Mouse (Mus musculus): ENCODE data around the gene Rab40c.

Rab40c gene

GRCm38 (mm10) chr17:25946891-25947290 lies 27.4 kb upstream of the Rab40c start:
- DNase-seq (ENCODE audit: inconsistent age in 2 of 2, low spot score in 1 of 2): no peak

GRCm38 (mm10) chr17:25946349-25946748 lies 26.8 kb upstream of the Rab40c start:
- DNase-seq (ENCODE audit: inconsistent age in 2 of 2, low spot score in 1 of 2): no peak

GRCm38 (mm10) chr17:25945517-25946155 lies 26.1 kb upstream of the Rab40c start:
- DNase-seq (ENCODE audit: inconsistent age in 2 of 2, low spot score in 1 of 2): peak in 1 of 2 experiments; percentile 69

- no peak for DNase-seq (ENCODE audit: inconsistent age in 2 of 2, low spot score in 1 of 2)
Measured at GRCm38 (mm10) chr17:25944366-25945163, 25.0 kb upstream of the Rab40c start, which contains the start of the genes Pigq and Nhlrc4. Gene Pigq (minus strand): TSS chr17:25944936. Gene Nhlrc4 (minus strand): TSS chr17:25944961.

GRCm38 (mm10) chr17:25943769-25944168 lies 24.2 kb upstream of the Rab40c start:
- no peak for DNase-seq (ENCODE audit: inconsistent age in 2 of 2, low spot score in 1 of 2)

GRCm38 (mm10) chr17:25943221-25943620 lies 23.7 kb upstream of the Rab40c start:
- no peak for DNase-seq (ENCODE audit: inconsistent age in 2 of 2, low spot score in 1 of 2)

- DNase-seq (ENCODE audit: inconsistent age in 2 of 2, low spot score in 1 of 2): no peak
Measured at GRCm38 (mm10) chr17:25942597-25943151, 23.1 kb upstream of the Rab40c start.

GRCm38 (mm10) chr17:25941511-25942241 lies 22.1 kb upstream of the Rab40c start:
- DNase-seq (ENCODE audit: inconsistent age in 2 of 2, low spot score in 1 of 2): peak; percentile 80 to 95

- peak in 1 of 2 experiments; percentile 52 for DNase-seq (ENCODE audit: inconsistent age in 2 of 2, low spot score in 1 of 2)
Measured at GRCm38 (mm10) chr17:25934526-25934925, 15.0 kb upstream of the Rab40c start.

GRCm38 (mm10) chr17:25925348-25925747 lies 5.8 kb upstream of the Rab40c start:
- peak in 1 of 2 experiments; percentile 65 for DNase-seq (ENCODE audit: inconsistent age in 2 of 2, low spot score in 1 of 2)

GRCm38 (mm10) chr17:25922120-25922519 lies 2.6 kb upstream of the Rab40c start:
- no peak for DNase-seq (ENCODE audit: inconsistent age in 2 of 2, low spot score in 1 of 2)

- peak; percentile 100 for DNase-seq (ENCODE audit: inconsistent age in 2 of 2, low spot score in 1 of 2)
Measured at GRCm38 (mm10) chr17:25919786-25920642, 487 bp upstream of the Rab40c start.

GRCm38 (mm10) chr17:25918037-25918750 lies 1.3 kb downstream of the Rab40c start:
- DNase-seq (ENCODE audit: inconsistent age in 2 of 2, low spot score in 1 of 2): peak; percentile 25 to 62

GRCm38 (mm10) chr17:25916931-25917647 lies 2.4 kb downstream of the Rab40c start:
- DNase-seq (ENCODE audit: inconsistent age in 2 of 2, low spot score in 1 of 2): peak; percentile 77 to 93

- DNase-seq (ENCODE audit: inconsistent age in 2 of 2, low spot score in 1 of 2): peak; percentile 18 to 78
Measured at GRCm38 (mm10) chr17:25914295-25914694, 5.2 kb downstream of the Rab40c start.

- peak; percentile 23 to 76 for DNase-seq (ENCODE audit: inconsistent age in 2 of 2, low spot score in 1 of 2)
Measured at GRCm38 (mm10) chr17:25913877-25914275, 5.7 kb downstream of the Rab40c start.

GRCm38 (mm10) chr17:25913186-25913876 lies 6.2 kb downstream of the Rab40c start:
- peak; percentile 72 to 87 for DNase-seq (ENCODE audit: inconsistent age in 2 of 2, low spot score in 1 of 2)

GRCm38 (mm10) chr17:25911816-25912215 lies 7.7 kb downstream of the Rab40c start:
- peak; percentile 83 to 91 for DNase-seq (ENCODE audit: inconsistent age in 2 of 2, low spot score in 1 of 2)
